Mouse (Mus musculus): ENCODE results near the gene Itprid2. TPM values are rescaled to one million over a fixed set of nuclear protein-coding genes. Genes with fewer than 3 reads are reported as not detected.

The Itprid2 gene
- polyA plus RNA-seq, 1 experiment from 2014 or later, result 5.0 TPM

GRCm38 (mm10) chr2:79660417-79661185, 25.4 kb downstream of the Itprid2 start:
- Histone ChIP-seq H3K36me3 (ENCODE audit: control insufficient read depth, insufficient read depth, low read length) (peaks cover 22% of the 10 kb centered on the region), H3K4me2 (ENCODE audit: low read length) (no peak overlapping the region), H3K4me1 (ENCODE audit: control insufficient read depth, insufficient read depth, low read depth, low read length) (no peaks in the 10 kb centered on the region), H3K27me3 (replicated peaks; ENCODE audit: control insufficient read depth, insufficient read depth, low read length) (no peaks in the 10 kb centered on the region), H3K9ac (ENCODE audit: low read depth, low read length) (no peak overlapping the region), H3K9me3 (ENCODE audit: control insufficient read depth, low read length) (no peaks in the 10 kb centered on the region), H3K4me3 (ENCODE audit: low read length) (no peak overlapping the region), H3K27ac (ENCODE audit: low read depth, low read length) (no peak overlapping the region)
- no peak for ATAC-seq
- WGBS, result 75% methylated on average over 12 of the region's 12 CpGs

- Histone ChIP-seq H3K9me3 (ENCODE audit: control insufficient read depth, low read length) (no peaks in the 10 kb centered on the region), H3K4me2 (ENCODE audit: low read length) (no peak overlapping the region), H3K4me1 (ENCODE audit: control insufficient read depth, insufficient read depth, low read depth, low read length) (no peaks in the 10 kb centered on the region), H3K27ac (ENCODE audit: low read depth, low read length) (no peak overlapping the region), H3K9ac (ENCODE audit: low read depth, low read length) (no peak overlapping the region), H3K27me3 (replicated peaks; ENCODE audit: control insufficient read depth, insufficient read depth, low read length) (no peaks in the 10 kb centered on the region), H3K4me3 (ENCODE audit: low read length) (no peak overlapping the region), H3K36me3 (ENCODE audit: control insufficient read depth, insufficient read depth, low read length) (peaks cover 22% of the 10 kb centered on the region)
- no peak for ATAC-seq
- WGBS, result 41% methylated on average over 7 of the region's 7 CpGs
Observed at GRCm38 (mm10) chr2:79661486-79662104, 26.4 kb downstream of the Itprid2 start.

GRCm38 (mm10) chr2:79664532-79665286, 29.6 kb downstream of the Itprid2 start:
- H3K27me3 ChIP-seq (replicated peaks; ENCODE audit: control insufficient read depth, insufficient read depth, low read length), result no peaks in the 10 kb centered on the region
- H3K9me3 ChIP-seq (ENCODE audit: control insufficient read depth, low read length), result no peaks in the 10 kb centered on the region
- no peak overlapping the region for H3K27ac ChIP-seq (ENCODE audit: low read depth, low read length)
- 56% methylated on average over 3 of the region's 3 CpGs for WGBS
- H3K36me3 ChIP-seq (ENCODE audit: control insufficient read depth, insufficient read depth, low read length), result peaks cover 10% of the 10 kb centered on the region; the same call in 1 of the 2 replicates
- no peak overlapping the region for H3K9ac ChIP-seq (ENCODE audit: low read depth, low read length)
- H3K4me3 ChIP-seq (ENCODE audit: low read length), result no peak overlapping the region
- H3K4me1 ChIP-seq (ENCODE audit: control insufficient read depth, insufficient read depth, low read depth, low read length), result no peaks in the 10 kb centered on the region
- no peak for ATAC-seq
- no peak overlapping the region for H3K4me2 ChIP-seq (ENCODE audit: low read length)

- Histone ChIP-seq H3K4me3 (ENCODE audit: low read length) (no peak overlapping the region), H3K9ac (ENCODE audit: low read depth, low read length) (no peak overlapping the region), H3K9me3 (ENCODE audit: control insufficient read depth, low read length) (no peaks in the 10 kb centered on the region), H3K27me3 (replicated peaks; ENCODE audit: control insufficient read depth, insufficient read depth, low read length) (no peaks in the 10 kb centered on the region), H3K36me3 (ENCODE audit: control insufficient read depth, insufficient read depth, low read length) (peaks cover 7% of the 10 kb centered on the region; the same call in 1 of the 2 replicates), H3K4me1 (ENCODE audit: control insufficient read depth, insufficient read depth, low read depth, low read length) (no peaks in the 10 kb centered on the region), H3K27ac (ENCODE audit: low read depth, low read length) (no peak overlapping the region), H3K4me2 (ENCODE audit: low read length) (no peak overlapping the region)
- ATAC-seq, result no peak
- 60% methylated on average over 3 of the region's 3 CpGs for WGBS
Observed at GRCm38 (mm10) chr2:79665492-79665891, 30.3 kb downstream of the Itprid2 start.

GRCm38 (mm10) chr2:79675266-79675665, 40.1 kb downstream of the Itprid2 start:
- Histone ChIP-seq H3K4me1 (ENCODE audit: control insufficient read depth, insufficient read depth, low read depth, low read length) (no peaks in the 10 kb centered on the region), H3K36me3 (ENCODE audit: control insufficient read depth, insufficient read depth, low read length) (peaks cover 3% of the 10 kb centered on the region; the same call in 1 of the 2 replicates), H3K9ac (ENCODE audit: low read depth, low read length) (no peak overlapping the region), H3K9me3 (ENCODE audit: control insufficient read depth, low read length) (no peaks in the 10 kb centered on the region), H3K27me3 (replicated peaks; ENCODE audit: control insufficient read depth, insufficient read depth, low read length) (no peaks in the 10 kb centered on the region), H3K27ac (ENCODE audit: low read depth, low read length) (no peak overlapping the region), H3K4me3 (ENCODE audit: low read length) (no peak overlapping the region), H3K4me2 (ENCODE audit: low read length) (no peak overlapping the region)
- WGBS, result 95% methylated on average over 3 of the region's 3 CpGs
- no peak for ATAC-seq

- no peaks in the 10 kb centered on the region for H3K9me3 ChIP-seq (ENCODE audit: control insufficient read depth, low read length)
- H3K4me2 ChIP-seq (ENCODE audit: low read length), result no peak overlapping the region
- H3K36me3 ChIP-seq (ENCODE audit: control insufficient read depth, insufficient read depth, low read length), result no peaks in the 10 kb centered on the region
- no peak overlapping the region for H3K27ac ChIP-seq (ENCODE audit: low read depth, low read length)
- H3K4me3 ChIP-seq (ENCODE audit: low read length), result no peak overlapping the region
- ATAC-seq, result no peak
- no peaks in the 10 kb centered on the region for H3K27me3 ChIP-seq (replicated peaks; ENCODE audit: control insufficient read depth, insufficient read depth, low read length)
- H3K4me1 ChIP-seq (ENCODE audit: control insufficient read depth, insufficient read depth, low read depth, low read length), result no peaks in the 10 kb centered on the region
- WGBS, result 92% methylated on average over 1 of the region's 1 CpGs
- no peak overlapping the region for H3K9ac ChIP-seq (ENCODE audit: low read depth, low read length)
Observed at GRCm38 (mm10) chr2:79677663-79678257, 42.6 kb downstream of the Itprid2 start.

GRCm38 (mm10) chr2:79681672-79682071, 46.5 kb downstream of the Itprid2 start:
- WGBS, result 90% methylated on average over 4 of the region's 4 CpGs
- Histone ChIP-seq H3K9me3 (ENCODE audit: control insufficient read depth, low read length) (no peaks in the 10 kb centered on the region), H3K4me2 (ENCODE audit: low read length) (no peak overlapping the region), H3K4me3 (ENCODE audit: low read length) (no peak overlapping the region), H3K27ac (ENCODE audit: low read depth, low read length) (no peak overlapping the region), H3K4me1 (ENCODE audit: control insufficient read depth, insufficient read depth, low read depth, low read length) (no peaks in the 10 kb centered on the region), H3K9ac (ENCODE audit: low read depth, low read length) (no peak overlapping the region), H3K36me3 (ENCODE audit: control insufficient read depth, insufficient read depth, low read length) (no peaks in the 10 kb centered on the region), H3K27me3 (replicated peaks; ENCODE audit: control insufficient read depth, insufficient read depth, low read length) (no peaks in the 10 kb centered on the region)
- no peak for ATAC-seq

- WGBS, result 76% methylated on average over 4 of the region's 4 CpGs
- ATAC-seq, result no peak
- no peak overlapping the region for H3K9ac ChIP-seq (ENCODE audit: low read depth, low read length)
- no peaks in the 10 kb centered on the region for H3K36me3 ChIP-seq (ENCODE audit: control insufficient read depth, insufficient read depth, low read length)
- H3K4me1 ChIP-seq (ENCODE audit: control insufficient read depth, insufficient read depth, low read depth, low read length), result no peaks in the 10 kb centered on the region
- no peak overlapping the region for H3K4me3 ChIP-seq (ENCODE audit: low read length)
- no peak overlapping the region for H3K27ac ChIP-seq (ENCODE audit: low read depth, low read length)
- H3K27me3 ChIP-seq (replicated peaks; ENCODE audit: control insufficient read depth, insufficient read depth, low read length), result no peaks in the 10 kb centered on the region
- H3K4me2 ChIP-seq (ENCODE audit: low read length), result no peak overlapping the region
- no peaks in the 10 kb centered on the region for H3K9me3 ChIP-seq (ENCODE audit: control insufficient read depth, low read length)
Observed at GRCm38 (mm10) chr2:79683258-79683657, 48.1 kb downstream of the Itprid2 start.

- WGBS, result 83% methylated on average over 3 of the region's 3 CpGs
- Histone ChIP-seq H3K4me3 (ENCODE audit: low read length) (no peak overlapping the region), H3K9me3 (ENCODE audit: control insufficient read depth, low read length) (no peaks in the 10 kb centered on the region), H3K4me1 (ENCODE audit: control insufficient read depth, insufficient read depth, low read depth, low read length) (no peaks in the 10 kb centered on the region), H3K27me3 (replicated peaks; ENCODE audit: control insufficient read depth, insufficient read depth, low read length) (no peaks in the 10 kb centered on the region), H3K36me3 (ENCODE audit: control insufficient read depth, insufficient read depth, low read length) (no peaks in the 10 kb centered on the region), H3K9ac (ENCODE audit: low read depth, low read length) (no peak overlapping the region), H3K27ac (ENCODE audit: low read depth, low read length) (no peak overlapping the region), H3K4me2 (ENCODE audit: low read length) (no peak overlapping the region)
- ATAC-seq, result no peak
Observed at GRCm38 (mm10) chr2:79690838-79691237, 55.7 kb downstream of the Itprid2 start.
